Mouse (Mus musculus) embryonic fibroblast, embryonic 13.5 days (primary cell): ENCODE results near the gene Zfp14.

ENCODE experiments used
- CTCF ChIP-seq: IDR thresholded peaks from 2 replicates; pipeline ENCODE4 v1.5.1; 2011; ENCODE audit warnings: mild to moderate bottlenecking, control low read depth, low read length, moderate library complexity, borderline replicate concordance; ENCODE audit not compliant: insufficient read depth
- POLR2A ChIP-seq: IDR thresholded peaks from 2 replicates; pipeline ENCODE4 v1.6.1; 2011; ENCODE audit warnings: low read depth, mild to moderate bottlenecking, control low read depth, low read length, moderate library complexity

- no peak for TF ChIP-seq POLR2A
- no peak for TF ChIP-seq CTCF
These were observed 50.6 kb downstream of the Zfp14 start for GRCm38 (mm10) chr7:30000601-30001000.
